Mouse (Mus musculus): ENCODE measurements around the gene Lima1.

DNA sequence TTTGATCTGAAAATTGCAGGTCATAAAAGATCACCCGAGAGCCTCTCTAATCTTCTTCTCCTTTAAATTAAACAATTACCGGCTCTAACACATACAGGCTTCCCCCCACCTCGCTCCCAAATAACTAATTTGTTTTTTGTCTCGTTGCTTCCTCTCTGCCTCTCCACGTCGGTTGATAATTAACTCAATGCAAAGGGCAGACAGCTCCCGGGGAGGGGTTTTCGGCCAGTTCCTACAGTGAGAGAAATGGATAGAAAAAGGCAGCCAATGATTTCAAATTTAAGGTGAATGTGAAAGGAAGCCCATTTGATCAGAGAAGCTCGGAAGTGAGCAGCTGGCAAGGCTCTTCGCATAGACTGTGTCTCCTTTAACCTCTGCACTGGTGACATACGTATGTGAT lies 12.8 kb downstream of the Lima1 start:
- TF ChIP-seq POLR2A (IDR thresholded peaks at IDR 0.05; ENCODE audit: borderline replicate concordance, extremely low read depth, low read depth, low read length) (no peak), CTCF (IDR thresholded peaks at IDR 0.05; ENCODE audit: insufficient read depth, low read length) (no peak)
